ENCODE assay signal across 15 mouse cellular contexts in the genomic region with DNA sequence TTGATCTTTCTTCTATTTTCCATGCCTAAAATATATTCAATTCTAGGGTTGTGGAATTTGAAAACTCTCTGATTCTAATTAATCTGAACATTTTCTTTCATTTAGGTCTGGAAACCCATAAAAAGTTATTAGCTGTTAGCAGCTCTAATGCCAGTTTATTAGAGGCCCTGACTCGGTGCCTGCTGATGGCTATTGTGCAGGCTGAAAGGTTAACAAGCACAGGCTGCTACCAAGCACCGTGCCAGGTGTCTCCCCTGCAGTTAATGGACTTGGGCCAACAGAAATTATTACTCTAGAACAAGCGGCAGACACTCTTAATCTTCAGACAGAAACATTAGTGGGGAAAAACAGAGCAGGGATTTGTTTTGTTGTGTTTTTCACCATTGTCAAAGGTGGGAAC.
DNase-seq lines count a peak whose midpoint lies in the region; ATAC-seq lines count a peak whose summit lies in the region.
"Had no signal": no experiment of that assay in that cellular context is flagged by ENCODE, and none has a peak within 500 bp of the region (broad histone marks: within the 10 kb centered on the region; RNA-seq: fewer than 3 reads in every experiment).

No protein-coding gene starts in this region.

- WGBS in hindbrain, embryonic 16.5 days: 29% methylated on average over 3 of the region's 3 CpGs
- WGBS in hindbrain, embryonic 11.5 days: 69% methylated on average over 3 of the region's 3 CpGs
- WGBS in forebrain, embryonic 16.5 days: 5% methylated on average over 3 of the region's 3 CpGs
- WGBS in kidney, embryonic 16.5 days: 15% methylated on average over 3 of the region's 3 CpGs

- no peaks in the 10 kb centered on the region for H3K9me3 ChIP-seq in hindbrain, embryonic 16.5 days (ENCODE audit: control insufficient read depth, low read length)
- no peaks in the 10 kb centered on the region for H3K9me3 ChIP-seq in hindbrain, embryonic 11.5 days (ENCODE audit: control insufficient read depth, low read length)
- no peaks in the 10 kb centered on the region for H3K9me3 ChIP-seq in forebrain, embryonic 16.5 days (ENCODE audit: control insufficient read depth, low read length)
- no peaks in the 10 kb centered on the region for H3K9me3 ChIP-seq in kidney, embryonic 16.5 days (ENCODE audit: low read length)
- H3K9me3 ChIP-seq: heart, embryonic 10.5 days had no signal

- H3K4me3 ChIP-seq in hindbrain, embryonic 16.5 days (ENCODE audit: low read length): no peak overlapping the region
- H3K4me3 ChIP-seq in hindbrain, embryonic 11.5 days (ENCODE audit: low read depth, low read length): no peak overlapping the region
- no peak overlapping the region for H3K4me3 ChIP-seq in forebrain, embryonic 16.5 days (replicated peaks; ENCODE audit: low read length)
- no peak overlapping the region for H3K4me3 ChIP-seq in kidney, embryonic 16.5 days (ENCODE audit: low read length)
- H3K4me3 ChIP-seq: heart, embryonic 10.5 days had no signal

- H3K36me3 ChIP-seq in hindbrain, embryonic 16.5 days (ENCODE audit: control insufficient read depth, insufficient read depth, low read length): no peaks in the 10 kb centered on the region
- H3K36me3 ChIP-seq in hindbrain, embryonic 11.5 days (ENCODE audit: control insufficient read depth, insufficient read depth, low read length): no peaks in the 10 kb centered on the region
- no peaks in the 10 kb centered on the region for H3K36me3 ChIP-seq in forebrain, embryonic 16.5 days (ENCODE audit: control insufficient read depth, insufficient read depth)
- H3K36me3 ChIP-seq in kidney, embryonic 16.5 days (ENCODE audit: insufficient read depth, low read length): no peaks in the 10 kb centered on the region
- H3K36me3 ChIP-seq: heart, embryonic 10.5 days had no signal

- no peak overlapping the region for H3K9ac ChIP-seq in hindbrain, embryonic 16.5 days (ENCODE audit: low read depth, low read length)
- H3K9ac ChIP-seq in hindbrain, embryonic 11.5 days (ENCODE audit: low read depth, low read length): no peak overlapping the region
- H3K9ac ChIP-seq in forebrain, embryonic 16.5 days (replicated peaks; ENCODE audit: low read depth, low read length): no peak overlapping the region
- no peak overlapping the region for H3K9ac ChIP-seq in kidney, embryonic 16.5 days (replicated peaks; ENCODE audit: low read length)

- no peak overlapping the region for H3K27ac ChIP-seq in hindbrain, embryonic 16.5 days (ENCODE audit: low read depth, low read length)
- no peak overlapping the region for H3K27ac ChIP-seq in hindbrain, embryonic 11.5 days (ENCODE audit: low read depth, low read length)
- no peak overlapping the region for H3K27ac ChIP-seq in forebrain, embryonic 16.5 days (ENCODE audit: low read length)
- H3K27ac ChIP-seq in kidney, embryonic 16.5 days (ENCODE audit: low read length): no peak overlapping the region
- H3K27ac ChIP-seq: heart, embryonic 10.5 days had no signal

- peak; percentile 74; the same call in 1 of the 2 replicates for ATAC-seq in hindbrain, embryonic 16.5 days
- no peak for ATAC-seq in hindbrain, embryonic 11.5 days (ENCODE audit: low FRiP score)
- ATAC-seq in forebrain, embryonic 16.5 days: peak; percentile 89
- ATAC-seq in kidney, embryonic 16.5 days (ENCODE audit: low FRiP score, low TSS enrichment): no peak
- ATAC-seq: activated CD4-positive, CD25-positive, alpha-beta regulatory T cell, adult 4 months had no signal

- no peak for DNase-seq in hindbrain, embryonic 11.5 days (ENCODE audit: low spot score)
- DNase-seq in cerebellum, postnatal 36 days: peak; percentile 23 to 30
- peak; percentile 35 for DNase-seq in retina, embryonic 14.5 days (ENCODE audit: low spot score)
- no peak for DNase-seq in spleen, adult 18-20 months
- DNase-seq: gastrocnemius, postnatal 14 days; heart, postnatal 36 days; kidney, adult 11 months; kidney, postnatal 36 days; thymus, adult 18-20 months had no signal

- no peaks in the 10 kb centered on the region for H3K4me1 ChIP-seq in hindbrain, embryonic 16.5 days (ENCODE audit: control insufficient read depth, insufficient read depth, low read depth, low read length)
- H3K4me1 ChIP-seq in hindbrain, embryonic 11.5 days (replicated peaks; ENCODE audit: control insufficient read depth, insufficient read depth, low read length): no peaks in the 10 kb centered on the region
- peaks cover 7% of the 10 kb centered on the region; the same call in 1 of the 2 replicates for H3K4me1 ChIP-seq in forebrain, embryonic 16.5 days (replicated peaks; ENCODE audit: control insufficient read depth, insufficient read depth, low read length)
- no peaks in the 10 kb centered on the region for H3K4me1 ChIP-seq in kidney, embryonic 16.5 days (ENCODE audit: insufficient read depth, low read length)
- H3K4me1 ChIP-seq: heart, embryonic 10.5 days had no signal

- no peak overlapping the region for H3K4me2 ChIP-seq in hindbrain, embryonic 16.5 days (ENCODE audit: low read length)
- H3K4me2 ChIP-seq in hindbrain, embryonic 11.5 days (replicated peaks; ENCODE audit: low read depth, low read length): no peak overlapping the region
- no peak overlapping the region for H3K4me2 ChIP-seq in forebrain, embryonic 16.5 days (ENCODE audit: low read length)
- no peak overlapping the region for H3K4me2 ChIP-seq in kidney, embryonic 16.5 days (replicated peaks; ENCODE audit: low read depth, low read length)
- H3K4me2 ChIP-seq: liver, embryonic 11.5 days had no signal

- H3K27me3 ChIP-seq in hindbrain, embryonic 16.5 days (replicated peaks; ENCODE audit: control insufficient read depth, insufficient read depth, low read length): no peaks in the 10 kb centered on the region
- H3K27me3 ChIP-seq in hindbrain, embryonic 11.5 days (ENCODE audit: control insufficient read depth, insufficient read depth, low read length): no peaks in the 10 kb centered on the region
- H3K27me3 ChIP-seq in forebrain, embryonic 16.5 days (replicated peaks; ENCODE audit: control insufficient read depth, insufficient read depth, low read length): no peaks in the 10 kb centered on the region
- H3K27me3 ChIP-seq in kidney, embryonic 16.5 days (ENCODE audit: insufficient read depth, low read length): no peaks in the 10 kb centered on the region

Comparison
In these comparisons a context has a peak if more than half of its experiments do, and no peak if none do; other contexts are left out.
1. ATAC-seq: peak in hindbrain, embryonic 16.5 days (single experiment) and forebrain, embryonic 16.5 days (single experiment); none in hindbrain, embryonic 11.5 days (single experiment) and kidney, embryonic 16.5 days (single experiment).
2. DNase-seq: peak in cerebellum, postnatal 36 days (2 of 2) and retina, embryonic 14.5 days (single experiment); none in hindbrain, embryonic 11.5 days (single experiment) and spleen, adult 18-20 months (0 of 2).